Comparison of ENCODE assay signal across 19 mouse cellular contexts in genomic region chr4:136969096-136969495, GRCm38 (mm10). TPM values are rescaled to one million over a fixed set of nuclear protein-coding genes. Genes with fewer than 3 reads are reported as not detected.
"Had no signal": no experiment of that assay in that cellular context is flagged by ENCODE, and none has a peak within 500 bp of the region (broad histone marks: within the 10 kb centered on the region; RNA-seq: fewer than 3 reads in every experiment).

No protein-coding gene starts in this region.

- H3K9ac ChIP-seq: intestine, embryonic 15.5 days; kidney, embryonic 15.5 days; liver, embryonic 13.5 days; neural tube, embryonic 12.5 days; neural tube, embryonic 15.5 days had no signal

- H3K4me2 ChIP-seq: intestine, embryonic 15.5 days; kidney, embryonic 15.5 days; liver, embryonic 13.5 days; neural tube, embryonic 12.5 days; neural tube, embryonic 15.5 days had no signal

- H3K36me3 ChIP-seq: intestine, embryonic 15.5 days; kidney, embryonic 15.5 days; liver, embryonic 13.5 days; neural tube, embryonic 12.5 days; neural tube, embryonic 15.5 days had no signal

- DNase-seq: kidney, adult 8-10 months; kidney, postnatal 10 days; layer of hippocampus, postnatal 36 days; liver, embryonic 13.5 days; lung, adult 2 months; lung, postnatal 14 days; right cerebral cortex, adult 18-20 months; right cerebral cortex, postnatal 14 days; right cerebral cortex, postnatal 4 days had no signal

- ATAC-seq: intestine, embryonic 15.5 days had no signal

- H3K4me3 ChIP-seq: intestine, embryonic 15.5 days; kidney, embryonic 15.5 days; left cerebral cortex, adult 2 months; liver, embryonic 13.5 days; neural tube, embryonic 12.5 days; neural tube, embryonic 15.5 days had no signal

- H3K4me1 ChIP-seq: liver, embryonic 13.5 days had no signal

- H3K27ac ChIP-seq: intestine, embryonic 15.5 days; kidney, embryonic 15.5 days; left cerebral cortex, adult 2 months; liver, embryonic 13.5 days; neural tube, embryonic 12.5 days; neural tube, embryonic 15.5 days; stomach, postnatal 0 days had no signal

- H3K9me3 ChIP-seq: intestine, embryonic 15.5 days; kidney, embryonic 15.5 days; liver, embryonic 13.5 days; neural tube, embryonic 12.5 days; neural tube, embryonic 15.5 days had no signal

RNA-seq across cellular contexts. Expression of gene Epha8, which starts 12.5 kb away (rescaled TPM):
- total RNA-seq: liver, adult 2 months; megakaryocyte progenitor cell, adult 5-6 weeks; megakaryocyte-erythroid progenitor cell, adult 5-6 weeks had no signal
- polyA plus RNA-seq: liver, adult 2 months; lung, embryonic 16.5 days had no signal
